Mouse (Mus musculus): ENCODE measurements around the gene Gm156.

DNA sequence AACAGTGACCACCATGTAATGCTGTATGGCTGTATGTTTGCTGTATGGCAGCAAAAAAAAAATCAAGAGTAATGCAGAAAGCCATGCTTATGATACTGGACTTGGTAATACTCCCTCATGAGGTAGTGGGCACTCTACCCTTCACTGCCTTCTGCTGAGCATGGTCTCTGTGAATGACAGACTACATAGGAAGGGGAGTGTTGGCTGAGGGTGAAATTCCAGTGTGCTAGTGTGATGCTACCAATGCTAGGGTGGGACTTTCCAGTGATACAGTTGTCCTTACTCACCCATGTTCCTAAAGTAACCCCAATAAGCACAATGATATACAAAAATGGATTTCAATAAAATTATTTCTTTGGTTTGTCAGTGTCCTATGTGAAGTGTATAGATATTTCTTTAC lies 47.7 kb downstream of the Gm156 start:
- no peak for TF ChIP-seq CTCF (IDR thresholded peaks at IDR 0.05 in 2 of 3, conservative IDR thresholded peaks at IDR 0.05 in 1 of 3; ENCODE audit: control insufficient read depth in 1 of 3, insufficient read depth in 1 of 3, low read depth in 2 of 3, low read length in 3 of 3, poor library complexity in 1 of 3, severe bottlenecking in 1 of 3)
- no peak for TF ChIP-seq MYC (IDR thresholded peaks at IDR 0.05; ENCODE audit: low read depth, low read length)
- TF ChIP-seq USF1 (IDR thresholded peaks at IDR 0.05; ENCODE audit: low read depth, low read length), result no peak
- TF ChIP-seq POLR2A (IDR thresholded peaks at IDR 0.05; ENCODE audit: control insufficient read depth in 1 of 2, insufficient read depth in 1 of 2, low read depth in 1 of 2, low read length in 2 of 2, poor library complexity in 1 of 2), result no peak
- TF ChIP-seq SIN3A (IDR thresholded peaks at IDR 0.05; ENCODE audit: low read length), result no peak
- TF ChIP-seq GABPA (IDR thresholded peaks at IDR 0.05; ENCODE audit: low read depth, low read length), result no peak

Data from MEL (cell line).